Mouse (Mus musculus) WW6 (cell line): Measurements from ENCODE around the gene Map1b.

ENCODE experiments used
- DNase-seq: peaks from one replicate; pipeline ENCODE4 v3.0.0-alpha.2; 2013; ENCODE audit warnings: low read depth, low spot score

Gene Map1b

GRCm38 (mm10) chr13:99447403-99448199 lies 68.7 kb downstream of the Map1b start:
- no peak for DNase-seq

GRCm38 (mm10) chr13:99447002-99447401 lies 69.3 kb downstream of the Map1b start:
- no peak for DNase-seq

GRCm38 (mm10) chr13:99444880-99445279 lies 71.5 kb downstream of the Map1b start:
- DNase-seq: no peak

- DNase-seq: no peak
These were observed 71.9 kb downstream of the Map1b start for GRCm38 (mm10) chr13:99444431-99444871.

- no peak for DNase-seq
These were observed 72.7 kb downstream of the Map1b start for GRCm38 (mm10) chr13:99443484-99444175.

- DNase-seq: no peak
These were observed 73.7 kb downstream of the Map1b start for GRCm38 (mm10) chr13:99442434-99443249.

GRCm38 (mm10) chr13:99441700-99442433 lies 74.5 kb downstream of the Map1b start:
- DNase-seq: no peak

GRCm38 (mm10) chr13:99440228-99440627 lies 76.1 kb downstream of the Map1b start:
- no peak for DNase-seq

- no peak for DNase-seq
These were observed 77.0 kb downstream of the Map1b start for GRCm38 (mm10) chr13:99439357-99439756.

- DNase-seq: no peak
These were observed 79.3 kb downstream of the Map1b start for GRCm38 (mm10) chr13:99437051-99437450.

GRCm38 (mm10) chr13:99434494-99434893 lies 81.8 kb downstream of the Map1b start:
- DNase-seq: no peak

- DNase-seq: no peak
These were observed 83.0 kb downstream of the Map1b start for GRCm38 (mm10) chr13:99433068-99434008.

- no peak for DNase-seq
These were observed 92.8 kb downstream of the Map1b start for GRCm38 (mm10) chr13:99423581-99423980.

- DNase-seq: no peak
These were observed 99.7 kb downstream of the Map1b start for GRCm38 (mm10) chr13:99416601-99417000.

- DNase-seq: no peak
These were observed 102.0 kb downstream of the Map1b start for GRCm38 (mm10) chr13:99414352-99414742.

- no peak for DNase-seq
These were observed 102.6 kb downstream of the Map1b start for GRCm38 (mm10) chr13:99413481-99414351.

GRCm38 (mm10) chr13:99412477-99413080 lies 103.8 kb downstream of the Map1b start:
- DNase-seq: no peak

- no peak for DNase-seq
These were observed 104.6 kb downstream of the Map1b start for GRCm38 (mm10) chr13:99411761-99412160.
